Mouse (Mus musculus) cerebellum, adult 2 months (tissue): ENCODE results near the gene AC141477.1.

Experiments used
- CTCF ChIP-seq: fragments of 200-500 bp; IDR thresholded peaks from 2 replicates; pipeline ENCODE4 v1.5.1; 2011; ENCODE audit warnings: low read depth, mild to moderate bottlenecking, control low read depth, low read length, moderate library complexity, borderline replicate concordance; ENCODE audit not compliant: insufficient read depth
- POLR2A ChIP-seq: fragments of 200-500 bp; IDR thresholded peaks from 2 replicates; pipeline ENCODE4 v1.6.1; 2011; ENCODE audit warnings: low read length, control low read depth, borderline replicate concordance; ENCODE audit not compliant: insufficient read depth

GRCm38 (mm10) chr10:76461255-76461654, 21.0 kb upstream of the AC141477.1 start:
- TF ChIP-seq CTCF (no peak), POLR2A (no peak)
